8 mouse cellular contexts compared by ENCODE assay signal in the genomic region with DNA sequence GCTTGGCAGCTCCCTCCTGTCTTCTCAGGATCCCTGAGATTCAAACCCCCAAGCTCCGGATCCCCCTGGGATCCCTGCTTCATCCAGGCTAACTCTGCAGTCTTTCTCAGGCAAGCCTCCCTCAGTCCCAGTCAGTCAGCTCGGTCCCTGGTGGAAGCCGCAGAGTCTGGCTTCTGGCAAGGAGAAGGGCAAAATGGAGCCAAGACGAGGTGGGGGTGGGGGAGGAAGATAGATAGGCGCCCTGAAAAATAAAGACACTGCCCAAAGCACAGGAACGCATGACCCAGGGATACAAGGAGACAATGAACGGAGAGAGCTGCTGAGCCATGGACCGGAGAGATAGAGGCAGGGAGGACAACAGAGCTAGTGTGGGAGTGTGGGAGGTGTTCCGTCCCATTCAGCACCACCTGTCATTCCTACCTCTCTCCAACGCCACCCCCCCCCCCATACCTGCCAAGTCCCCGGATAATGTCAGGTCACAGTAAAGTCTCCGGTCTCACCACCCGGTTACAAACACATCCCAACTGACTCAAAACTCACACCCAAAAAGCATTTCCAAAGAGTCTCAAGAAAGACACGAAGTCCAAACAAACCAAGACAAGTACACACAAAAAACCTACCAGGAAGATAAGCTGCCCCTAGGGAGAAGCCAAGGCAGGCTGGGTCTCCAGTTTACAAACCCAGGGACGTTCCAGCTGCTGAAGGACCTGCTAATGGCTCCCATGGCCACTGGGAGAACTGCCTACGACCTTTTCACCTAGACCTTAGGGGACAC. TPM values are rescaled to one million over a fixed set of nuclear protein-coding genes. Genes with fewer than 3 reads are reported as not detected.
DNase-seq lines count a peak whose midpoint lies in the region; ATAC-seq lines count a peak whose summit lies in the region.

No protein-coding gene starts in this region.

- WGBS in forebrain, embryonic 14.5 days = 1% methylated on average over 16 of the region's 16 CpGs
- 3% methylated on average over 16 of the region's 16 CpGs for WGBS in intestine, embryonic 16.5 days
- 1% methylated on average over 16 of the region's 16 CpGs for WGBS in midbrain, embryonic 16.5 days

- peak overlapping the region; percentile 78 for H3K4me3 ChIP-seq in forebrain, embryonic 14.5 days (ENCODE audit: low read depth, low read length)
- peak overlapping the region; percentile 67 for H3K4me3 ChIP-seq in intestine, embryonic 16.5 days (ENCODE audit: low read length)
- peak overlapping the region; percentile 68 for H3K4me3 ChIP-seq in midbrain, embryonic 16.5 days (ENCODE audit: low read depth, low read length)

- peak; percentile 20 for DNase-seq in CD4-positive, CD25-positive, alpha-beta regulatory T cell, adult 2 months (ENCODE audit: low read depth, low spot score)
- peak; percentile 78 for DNase-seq in Muller cell, postnatal 12 days (ENCODE audit: inconsistent ontology term)
- DNase-seq in forebrain, embryonic 14.5 days (ENCODE audit: low spot score) = peak; percentile 65
- DNase-seq in layer of hippocampus, adult 8-10 months (ENCODE audit: low spot score in 2 of 2) = no peak
- DNase-seq in right cerebral cortex, postnatal 14 days = no peak

- H3K4me1 ChIP-seq in forebrain, embryonic 14.5 days (ENCODE audit: control insufficient read depth, insufficient read depth, low read length) = peaks cover 27% of the 10 kb centered on the region
- H3K4me1 ChIP-seq in intestine, embryonic 16.5 days (ENCODE audit: control insufficient read depth, insufficient read depth, low read length) = peaks cover 72% of the 10 kb centered on the region
- H3K4me1 ChIP-seq in midbrain, embryonic 16.5 days (ENCODE audit: control insufficient read depth, insufficient read depth, low read length) = peaks cover 54% of the 10 kb centered on the region

- peak overlapping the region; percentile 94 for H3K9ac ChIP-seq in forebrain, embryonic 14.5 days (ENCODE audit: low read length)
- peak overlapping the region; percentile 77 for H3K9ac ChIP-seq in intestine, embryonic 16.5 days (ENCODE audit: low read depth, low read length)
- H3K9ac ChIP-seq in midbrain, embryonic 16.5 days (ENCODE audit: low read depth, low read length) = peak overlapping the region; percentile 95

- no peaks in the 10 kb centered on the region for H3K27me3 ChIP-seq in forebrain, embryonic 14.5 days (replicated peaks; ENCODE audit: control insufficient read depth, insufficient read depth, low read length)
- no peaks in the 10 kb centered on the region for H3K27me3 ChIP-seq in intestine, embryonic 16.5 days (replicated peaks; ENCODE audit: control insufficient read depth, insufficient read depth, low read length)
- H3K27me3 ChIP-seq in midbrain, embryonic 16.5 days (ENCODE audit: control insufficient read depth, insufficient read depth, low read depth, low read length) = no peaks in the 10 kb centered on the region

- H3K27ac ChIP-seq in forebrain, embryonic 14.5 days (ENCODE audit: low read depth, low read length) = peak overlapping the region; percentile 99
- peak overlapping the region; percentile 97 for H3K27ac ChIP-seq in intestine, embryonic 16.5 days (ENCODE audit: low read length)
- H3K27ac ChIP-seq in midbrain, embryonic 16.5 days (ENCODE audit: low read length) = peak overlapping the region; percentile 98

- peaks cover 3% of the 10 kb centered on the region; the same call in 1 of the 2 replicates for H3K36me3 ChIP-seq in forebrain, embryonic 14.5 days (ENCODE audit: control insufficient read depth, insufficient read depth, low read length)
- no peaks in the 10 kb centered on the region for H3K36me3 ChIP-seq in intestine, embryonic 16.5 days (ENCODE audit: control insufficient read depth, insufficient read depth, low read length)
- H3K36me3 ChIP-seq in midbrain, embryonic 16.5 days (ENCODE audit: control insufficient read depth, insufficient read depth, low read length) = no peaks in the 10 kb centered on the region

- ATAC-seq in CD4-positive, CD25-positive, alpha-beta regulatory T cell, adult 4 months = no peak
- ATAC-seq in forebrain, embryonic 14.5 days = no peak
- no peak for ATAC-seq in intestine, embryonic 16.5 days
- no peak for ATAC-seq in midbrain, embryonic 16.5 days

- H3K4me2 ChIP-seq in forebrain, embryonic 14.5 days (ENCODE audit: low read length) = peak overlapping the region; percentile 71
- peak overlapping the region; percentile 85 for H3K4me2 ChIP-seq in intestine, embryonic 16.5 days (ENCODE audit: low read depth, low read length)
- peak overlapping the region; percentile 94 for H3K4me2 ChIP-seq in midbrain, embryonic 16.5 days (ENCODE audit: low read length)

- no peaks in the 10 kb centered on the region for H3K9me3 ChIP-seq in forebrain, embryonic 14.5 days (replicated peaks; ENCODE audit: control insufficient read depth, low read length)
- H3K9me3 ChIP-seq in intestine, embryonic 16.5 days (ENCODE audit: control insufficient read depth, low read length) = no peaks in the 10 kb centered on the region
- no peaks in the 10 kb centered on the region for H3K9me3 ChIP-seq in midbrain, embryonic 16.5 days (replicated peaks; ENCODE audit: control insufficient read depth, low read length, poor library complexity, severe bottlenecking)

RNA-seq across cellular contexts. Expression of gene Ddr1, which starts 3.0 kb away (rescaled TPM):
- under 1 TPM; 0.65 TPM for polyA plus RNA-seq in CD4-positive, CD25-positive, alpha-beta regulatory T cell, adult 4 months (2017; shearing (Covaris generic))
- polyA plus RNA-seq in forebrain, embryonic 14.5 days (2014; fragmentation: Nextera tagmentation; extraction: Ambion mirVana) = 62.0 and 74.5 TPM in 2 replicates
- polyA plus RNA-seq in intestine, embryonic 16.5 days (2015; fragmentation: Nextera tagmentation; extraction: Ambion mirVana) = 54.1 and 57.1 TPM in 2 replicates
- polyA plus RNA-seq in midbrain, embryonic 16.5 days (2015; fragmentation: Nextera tagmentation; extraction: Ambion mirVana) = 87.8 and 103 TPM in 2 replicates
- total RNA-seq in layer of hippocampus, adult 8-10 months (2022) = 10 to 100 TPM; 58.3 to 84.6 (median 74.1) TPM

RNA-seq across cellular contexts. Expression of gene Gtf2h4, which starts 27.9 kb away (rescaled TPM):
- polyA plus RNA-seq in CD4-positive, CD25-positive, alpha-beta regulatory T cell, adult 4 months (2017; shearing (Covaris generic)) = 10 to 100 TPM; 28.3 to 37.7 TPM
- 36.9 and 38.2 TPM in 2 replicates for polyA plus RNA-seq in forebrain, embryonic 14.5 days (2014; fragmentation: Nextera tagmentation; extraction: Ambion mirVana)
- polyA plus RNA-seq in intestine, embryonic 16.5 days (2015; fragmentation: Nextera tagmentation; extraction: Ambion mirVana) = 41.9 and 45.1 TPM in 2 replicates
- polyA plus RNA-seq in midbrain, embryonic 16.5 days (2015; fragmentation: Nextera tagmentation; extraction: Ambion mirVana) = 26.5 and 27.3 TPM in 2 replicates
- 10 to 100 TPM; 28.3 to 35.3 (median 33.2) TPM for total RNA-seq in layer of hippocampus, adult 8-10 months (2022)

RNA-seq across cellular contexts. Expression of gene Vars2, which starts 34.0 kb away (rescaled TPM):
- polyA plus RNA-seq in CD4-positive, CD25-positive, alpha-beta regulatory T cell, adult 4 months (2017; shearing (Covaris generic)) = 10 to 100 TPM; 11.1 to 15.2 TPM
- 9.3 and 11.5 TPM in 2 replicates for polyA plus RNA-seq in forebrain, embryonic 14.5 days (2014; fragmentation: Nextera tagmentation; extraction: Ambion mirVana)
- polyA plus RNA-seq in intestine, embryonic 16.5 days (2015; fragmentation: Nextera tagmentation; extraction: Ambion mirVana) = 19.3 and 22.8 TPM in 2 replicates
- polyA plus RNA-seq in midbrain, embryonic 16.5 days (2015; fragmentation: Nextera tagmentation; extraction: Ambion mirVana) = 15.1 and 15.3 TPM in 2 replicates
- total RNA-seq in layer of hippocampus, adult 8-10 months (2022) = 10 to 100 TPM; 28.0 to 44.7 (median 35.4) TPM

RNA-seq across cellular contexts. Expression of gene Mucl3, which starts 57.9 kb away (rescaled TPM):
- polyA plus RNA-seq in CD4-positive, CD25-positive, alpha-beta regulatory T cell, adult 4 months (2017; shearing (Covaris generic)) = under 1 TPM; 0.16 to 0.46 TPM
- not detected in 2 replicates for polyA plus RNA-seq in forebrain, embryonic 14.5 days (2014; fragmentation: Nextera tagmentation; extraction: Ambion mirVana)
- polyA plus RNA-seq in intestine, embryonic 16.5 days (2015; fragmentation: Nextera tagmentation; extraction: Ambion mirVana) = 0.20 and 0.21 TPM in 2 replicates
- polyA plus RNA-seq in midbrain, embryonic 16.5 days (2015; fragmentation: Nextera tagmentation; extraction: Ambion mirVana) = 0.07 and 0.14 TPM in 2 replicates
- not detected for total RNA-seq in layer of hippocampus, adult 8-10 months (2022)

Comparison
In these comparisons a context has a peak if more than half of its experiments do, and no peak if none do; other contexts are left out.
1. DNase-seq: peak in CD4-positive, CD25-positive, alpha-beta regulatory T cell, adult 2 months (single experiment), Muller cell, postnatal 12 days (single experiment) and forebrain, embryonic 14.5 days (single experiment); none in layer of hippocampus, adult 8-10 months (0 of 2) and right cerebral cortex, postnatal 14 days (single experiment).
2. RNA of gene Ddr1, which starts 3.0 kb away (polyA plus RNA-seq): 87.8 to 103 TPM in midbrain, embryonic 16.5 days, 62.0 to 74.5 TPM in forebrain, embryonic 14.5 days and 54.1 to 57.1 TPM in intestine, embryonic 16.5 days; 0.65 TPM in CD4-positive, CD25-positive, alpha-beta regulatory T cell, adult 4 months; every median in the first group is over 10 times any median in the second.
3. Peak in every context shown above with its lines, with median percentiles within 50 percentile points of each other: H3K27ac ChIP-seq, H3K4me2 ChIP-seq, H3K4me3 ChIP-seq and H3K9ac ChIP-seq.